Mouse (Mus musculus) ovary, postnatal 36 days (tissue): ENCODE measurements around the gene Srsx.
"Not testable (repeated sequence)": the region's sequence is repeated elsewhere in the genome, so short reads cannot be mapped to it uniquely, and the experiment has no call there.

Experiments used
- DNase-seq: peaks from one replicate; pipeline ENCODE4 v3.0.0; 2022; ENCODE audit warnings: low spot score, mixed read lengths

The Srsx gene

DNA sequence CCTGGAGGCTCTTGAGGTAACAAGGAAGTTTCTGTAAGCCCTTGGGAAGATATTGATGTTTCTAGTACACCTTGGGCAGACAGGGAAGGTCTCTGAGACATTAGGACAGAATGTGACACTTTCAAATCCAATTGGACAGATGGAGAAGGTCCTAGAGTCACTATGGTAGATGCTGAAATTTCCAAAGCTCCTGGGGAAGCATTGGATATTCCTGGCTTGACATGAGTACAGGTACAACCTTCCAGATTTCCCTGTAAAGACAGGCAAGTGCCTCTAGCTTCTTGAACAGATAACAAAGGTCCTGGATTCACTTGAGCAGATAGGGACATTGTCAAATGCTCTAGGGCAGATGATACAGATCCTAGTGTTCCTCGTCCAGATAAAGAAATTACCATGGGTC is at the start of gene Srsx:
Srsx (minus strand) TSS at position 101 of the 400 bp plus-strand sequence.
- DNase-seq, result not testable (repeated sequence)

- not testable (repeated sequence) for DNase-seq
These were observed 24.5 kb upstream of the Srsx start, which contains the start of gene Gm17577 for GRCm38 (mm10) chrX:123246807-123247206. Gene Gm17577 (minus strand): TSS chrX:123246907.
